Mouse (Mus musculus) limb, embryonic 14.5 days (tissue): ENCODE measurements around the gene Gm10799. TPM values are rescaled to one million over a fixed set of nuclear protein-coding genes. Genes with fewer than 3 reads are reported as not detected.

ENCODE experiments used
- ATAC-seq: fragments of 200-750 bp; cut with Nextera tagmentation; 2 replicates; pipeline ENCODE4 v1.8.0; 2017; ENCODE audit warnings: low read depth, moderate number of reproducible peaks, moderate TSS enrichment; ENCODE audit not compliant: low FRiP score
- DNase-seq: peaks from one replicate; pipeline ENCODE4 v3.0.0-alpha.2; 2015; ENCODE audit warnings: low spot score
- H3K27ac ChIP-seq: fragments of 300-500 bp; sonication (generic); replicated peaks from 2 replicates; pipeline ENCODE4 v1.5.1; 2014; ENCODE audit warnings: low read depth, mild to moderate bottlenecking, low read length, moderate library complexity, mixed read lengths
- H3K27me3 ChIP-seq: fragments of 300-500 bp; sonication (generic); 2 replicates; pipeline ENCODE4 v1.6.1; 2014; ENCODE audit warnings: low read length, mixed read lengths; ENCODE audit not compliant: control insufficient read depth, insufficient read depth
- H3K36me3 ChIP-seq: fragments of 300-500 bp; sonication (generic); 2 replicates; pipeline ENCODE4 v1.6.1; 2014; ENCODE audit warnings: mild to moderate bottlenecking, low read length, moderate library complexity, mixed read lengths; ENCODE audit not compliant: control insufficient read depth, insufficient read depth
- H3K4me1 ChIP-seq: fragments of 300-500 bp; sonication (generic); 2 replicates; pipeline ENCODE4 v1.6.1; 2014; ENCODE audit warnings: antibody characterized with exemption, low read length, mixed read lengths; ENCODE audit not compliant: control insufficient read depth, insufficient read depth
- H3K4me2 ChIP-seq: fragments of 300-500 bp; sonication (generic); replicated peaks from 2 replicates; pipeline ENCODE4 v1.6.1; 2014; ENCODE audit warnings: low read depth, mild to moderate bottlenecking, low read length, moderate library complexity; ENCODE audit not compliant: severe bottlenecking
- H3K4me3 ChIP-seq: fragments of 300-500 bp; sonication (generic); replicated peaks from 2 replicates; pipeline ENCODE4 v1.5.1; 2014; ENCODE audit warnings: low read length
- H3K9ac ChIP-seq: fragments of 300-500 bp; sonication (generic); 2 replicates; pipeline ENCODE4 v1.6.1; 2014; ENCODE audit warnings: mild to moderate bottlenecking, low read depth, low read length, moderate library complexity; ENCODE audit not compliant: severe bottlenecking
- H3K9me3 ChIP-seq: fragments of 300-500 bp; sonication (generic); 2 replicates; pipeline ENCODE4 v1.6.1; 2016; ENCODE audit warnings: low read length; ENCODE audit not compliant: control insufficient read depth
- POLR2A ChIP-seq: fragments of 200-500 bp; IDR thresholded peaks from 2 replicates; pipeline ENCODE4 v1.8.0; 2012; ENCODE audit warnings: inconsistent platforms, mild to moderate bottlenecking, moderate library complexity, borderline replicate concordance; ENCODE audit not compliant: insufficient read depth, insufficient read length; ENCODE audit errors: extremely low read depth
- WGBS: fragments of 180-500 bp; shearing (Covaris S2); extraction: QIAGEN DNeasy Blood & Tissue Kit; methylation state at CpG from one replicate; pipeline ENCODE4 v1.1.7; 2014; 5-methylcytosine and 5-hydroxymethylcytosine counted together
- polyA plus RNA-seq, 2 experiments: library from polyadenylated mRNA; depleted of rRNA in 1 of 2; stranded (reverse) in 1 of 2; unstranded in 1 of 2; fragments of >200 nt; fragmentation: Nextera tagmentation in 1 of 2; extraction: Ambion mirVana in 1 of 2; gene quantifications; 2 replicates each; pipeline versions ENCODE4 v1.2.1 to v1.2.3; 2012 to 2014

The Gm10799 gene
- polyA plus RNA-seq, 2 experiments, result not detected

DNA sequence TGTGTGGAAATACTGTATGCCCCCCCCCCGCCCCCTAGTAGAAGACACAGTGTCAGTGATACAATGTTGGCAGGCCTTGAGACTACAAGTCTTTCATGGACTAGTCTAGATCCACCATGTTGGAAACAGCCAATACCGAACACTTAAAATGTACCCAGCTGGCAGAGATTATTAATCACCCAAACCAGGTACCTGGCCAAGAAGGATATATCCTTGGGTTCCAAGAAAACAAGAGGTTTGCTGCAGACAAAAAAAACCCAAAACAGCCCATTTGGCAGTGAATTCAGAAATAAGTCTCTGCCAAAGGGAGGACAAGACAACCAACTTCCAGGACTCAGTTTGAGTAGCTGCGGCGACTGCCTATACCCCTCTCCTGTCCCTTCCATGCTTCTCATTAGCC lies 43.7 kb downstream of the Gm10799 start:
- Histone ChIP-seq H3K27ac (no peak overlapping the region), H3K4me3 (no peak overlapping the region), H3K4me1 (peaks cover 11% of the 10 kb centered on the region), H3K9me3 (no peaks in the 10 kb centered on the region), H3K36me3 (no peaks in the 10 kb centered on the region), H3K27me3 (no peaks in the 10 kb centered on the region), H3K9ac (no peak overlapping the region), H3K4me2 (no peak overlapping the region)
- ATAC-seq (no peak), DNase-seq (no peak)
- TF ChIP-seq POLR2A, result no peak
- WGBS, result 84% methylated on average over 4 of the region's 4 CpGs

DNA sequence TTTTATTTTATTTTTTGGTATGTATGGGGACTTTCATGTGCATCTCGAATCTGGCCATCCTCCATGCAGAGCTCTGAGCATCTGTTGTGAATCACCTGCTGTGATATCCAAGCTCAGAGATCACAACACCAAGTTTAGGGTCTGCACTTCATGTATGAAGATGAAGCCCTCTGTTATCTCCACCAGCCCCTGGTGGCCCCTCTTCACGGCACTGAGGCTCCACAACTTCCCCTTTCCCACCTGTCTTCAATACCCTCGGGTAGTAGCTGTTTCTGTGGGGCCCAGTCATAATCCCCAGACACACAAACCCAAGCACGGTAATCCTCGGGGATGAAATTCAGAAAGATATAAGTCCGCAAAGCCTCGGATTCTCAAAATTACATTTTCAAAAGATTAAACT lies 45.3 kb downstream of the Gm10799 start:
- TF ChIP-seq POLR2A, result no peak
- Histone ChIP-seq H3K9me3 (no peaks in the 10 kb centered on the region), H3K9ac (no peak overlapping the region), H3K27ac (no peak overlapping the region), H3K27me3 (no peaks in the 10 kb centered on the region), H3K4me3 (no peak overlapping the region), H3K4me1 (no peaks in the 10 kb centered on the region), H3K36me3 (no peaks in the 10 kb centered on the region), H3K4me2 (no peak overlapping the region)
- ATAC-seq (no peak), DNase-seq (no peak)
- WGBS, result 78% methylated on average over 7 of the region's 7 CpGs

Other genes with a start within 250 kb of the Gm10799 start
- 17.8 and 18.1 TPM in 2 replicates for gene Lmo2, start 110.6 kb downstream of the Gm10799 start, polyA plus RNA-seq (2012; rRNA removed)
- gene Lmo2, start 110.6 kb downstream of the Gm10799 start, polyA plus RNA-seq (2014; fragmentation: Nextera tagmentation; extraction: Ambion mirVana), result 17.8 and 19.4 TPM in 2 replicates
- 35.9 and 40.1 TPM in 2 replicates for gene Fbxo3, start 40.8 kb downstream of the Gm10799 start, polyA plus RNA-seq (2012; rRNA removed)
- gene Fbxo3, start 40.8 kb downstream of the Gm10799 start, polyA plus RNA-seq (2014; fragmentation: Nextera tagmentation; extraction: Ambion mirVana), result 47.6 and 52.0 TPM in 2 replicates
- gene 4931422A03Rik, start 40.2 kb downstream of the Gm10799 start, polyA plus RNA-seq (2012; rRNA removed), result not detected in 2 replicates
- gene 4931422A03Rik, start 40.2 kb downstream of the Gm10799 start, polyA plus RNA-seq (2014; fragmentation: Nextera tagmentation; extraction: Ambion mirVana), result 2.3 and 3.1 TPM in 2 replicates
- 0.04 and 0.12 TPM in 2 replicates for gene Gm10912, start 2.7 kb downstream of the Gm10799 start, polyA plus RNA-seq (2012; rRNA removed)
- gene Gm10912, start 2.7 kb downstream of the Gm10799 start, polyA plus RNA-seq (2014; fragmentation: Nextera tagmentation; extraction: Ambion mirVana), result not detected in 2 replicates
- 6.8 and 8.6 TPM in 2 replicates for gene Cd59b, start 1.3 kb upstream of the Gm10799 start, polyA plus RNA-seq (2012; rRNA removed)
- gene Cd59b, start 1.3 kb upstream of the Gm10799 start, polyA plus RNA-seq (2014; fragmentation: Nextera tagmentation; extraction: Ambion mirVana), result 6.0 and 6.5 TPM in 2 replicates
- gene Cd59a, start 27.3 kb upstream of the Gm10799 start, polyA plus RNA-seq (2012; rRNA removed), result 8.8 and 9.9 TPM in 2 replicates
- gene Cd59a, start 27.3 kb upstream of the Gm10799 start, polyA plus RNA-seq (2014; fragmentation: Nextera tagmentation; extraction: Ambion mirVana), result 14.4 and 17.2 TPM in 2 replicates
- gene A930018P22Rik, start 54.2 kb upstream of the Gm10799 start, polyA plus RNA-seq (2012; rRNA removed), result 0.10 TPM in 1 of 2 replicates, not detected in the other
- gene A930018P22Rik, start 54.2 kb upstream of the Gm10799 start, polyA plus RNA-seq (2014; fragmentation: Nextera tagmentation; extraction: Ambion mirVana), result 0.23 TPM in 1 of 2 replicates, not detected in the other